Mouse (Mus musculus) gastrocnemius, adult 2 months (tissue): Measurements from ENCODE around the gene Ifitm5. TPM values are rescaled to one million over a fixed set of nuclear protein-coding genes. Genes with fewer than 3 reads are reported as not detected.

Source experiments
- DNase-seq: peaks from one replicate; pipeline ENCODE4 v3.0.0; 2022
- H3K27ac ChIP-seq: fragments of 200-600 bp; 2 replicates; pipeline ENCODE4 v1.8.1; 2022; ENCODE audit warnings: mild to moderate bottlenecking
- H3K4me3 ChIP-seq: fragments of 200-600 bp; 2 replicates; pipeline ENCODE4 v1.8.1; 2022; ENCODE audit warnings: mild to moderate bottlenecking, moderate library complexity
- CTCF ChIP-seq: fragments of 200-600 bp; IDR thresholded peaks from 2 replicates; pipeline ENCODE4 v1.8.1; 2022; ENCODE audit warnings: antibody characterized with exemption, mild to moderate bottlenecking, moderate library complexity
- intact Hi-C: fragments of 180-260 bp; cut with DNase I; formaldehyde crosslinking; loops from one replicate; pipeline ENCODE4 v1.15.1; 2025
- total RNA-seq, 2 experiments: library from RNA; stranded (reverse); gene quantifications; 2 replicates each; pipeline ENCODE4 v1.2.3; 2021

Ifitm5 gene
- total RNA-seq, 2 experiments from 2014 or later, result 0.33 TPM; not detected in 1

DNA sequence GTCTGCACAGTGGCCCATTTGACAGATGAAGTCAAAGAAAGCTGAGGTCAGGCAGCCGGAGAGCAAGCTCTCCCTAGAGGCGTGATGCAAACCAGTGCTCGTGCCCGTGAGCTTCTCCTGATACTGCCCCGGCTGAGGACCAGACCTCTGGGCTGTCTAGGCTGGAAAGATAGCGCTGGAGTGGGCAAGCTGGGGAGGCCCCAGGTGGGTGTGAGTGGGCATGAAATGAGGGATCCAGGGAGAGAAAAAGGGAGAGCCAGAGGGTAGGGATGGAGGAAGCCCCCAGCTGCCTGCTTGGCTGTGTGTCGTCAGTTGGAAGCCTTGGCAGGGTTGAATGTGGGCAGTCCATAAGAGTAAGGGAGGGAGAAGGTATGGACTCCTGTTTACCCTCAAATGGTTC is 5.9 kb downstream of the Ifitm5 start:
- intact Hi-C loops, result no loop called here
- H3K4me3 ChIP-seq, result no peak overlapping the region
- TF ChIP-seq CTCF, result no peak
- DNase-seq, result no peak
- peak overlapping the region; percentile 97; the same call in 1 of the 2 replicates for H3K27ac ChIP-seq

GRCm38 (mm10) chr7:140943356-140943755 is 6.7 kb downstream of the Ifitm5 start:
- no peak for TF ChIP-seq CTCF
- Histone ChIP-seq H3K4me3 (peak overlapping the region; percentile 80; the same call in 1 of the 2 replicates), H3K27ac (peak overlapping the region; percentile 97)
- no peak for DNase-seq
- intact Hi-C loops, result no loop called here

DNA sequence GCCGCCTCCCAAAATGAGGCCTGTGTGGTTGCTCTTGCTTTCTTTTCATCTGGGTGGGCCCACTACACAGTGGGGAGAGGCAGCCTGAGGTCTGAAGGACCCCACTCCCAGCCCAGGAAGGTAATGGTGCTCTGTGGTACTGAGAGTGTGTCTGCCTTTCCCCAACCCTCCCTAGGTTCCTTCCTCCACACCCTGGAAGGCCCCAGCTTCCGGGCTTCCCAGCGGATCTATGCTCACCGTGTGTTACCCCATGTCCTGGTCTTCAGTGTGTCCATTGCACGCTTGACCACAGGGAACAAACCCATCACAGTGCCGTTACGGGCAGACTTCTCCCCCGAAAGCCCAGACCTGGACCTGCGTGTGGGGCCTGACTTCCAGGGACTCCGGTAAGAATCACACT is 7.3 kb downstream of the Ifitm5 start:
- no peak for TF ChIP-seq CTCF
- H3K4me3 ChIP-seq, result peak overlapping the region; percentile 80
- no peak for DNase-seq
- intact Hi-C loops, result no loop called here
- peak overlapping the region; percentile 97 for H3K27ac ChIP-seq

DNA sequence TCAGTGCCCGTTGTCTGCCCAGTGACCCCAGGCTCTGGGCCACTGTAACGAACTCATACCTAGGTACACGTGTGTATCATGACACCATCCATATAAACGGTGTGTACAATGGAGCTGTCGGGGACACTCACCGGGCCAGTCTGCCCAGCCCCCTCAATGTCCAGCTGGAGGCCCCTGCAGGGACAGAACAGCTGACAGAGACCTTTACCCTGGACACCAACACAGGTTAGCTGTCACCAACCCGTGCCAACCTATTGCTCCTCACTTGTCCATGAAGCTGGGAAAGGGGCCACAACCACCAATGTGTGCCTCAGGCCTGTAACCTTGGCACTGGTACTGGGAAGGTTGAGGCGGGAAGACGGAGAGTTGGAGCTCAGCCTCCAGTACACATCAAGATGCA is 7.8 kb downstream of the Ifitm5 start:
- intact Hi-C loops, result no loop called here
- TF ChIP-seq CTCF, result no peak

DNA sequence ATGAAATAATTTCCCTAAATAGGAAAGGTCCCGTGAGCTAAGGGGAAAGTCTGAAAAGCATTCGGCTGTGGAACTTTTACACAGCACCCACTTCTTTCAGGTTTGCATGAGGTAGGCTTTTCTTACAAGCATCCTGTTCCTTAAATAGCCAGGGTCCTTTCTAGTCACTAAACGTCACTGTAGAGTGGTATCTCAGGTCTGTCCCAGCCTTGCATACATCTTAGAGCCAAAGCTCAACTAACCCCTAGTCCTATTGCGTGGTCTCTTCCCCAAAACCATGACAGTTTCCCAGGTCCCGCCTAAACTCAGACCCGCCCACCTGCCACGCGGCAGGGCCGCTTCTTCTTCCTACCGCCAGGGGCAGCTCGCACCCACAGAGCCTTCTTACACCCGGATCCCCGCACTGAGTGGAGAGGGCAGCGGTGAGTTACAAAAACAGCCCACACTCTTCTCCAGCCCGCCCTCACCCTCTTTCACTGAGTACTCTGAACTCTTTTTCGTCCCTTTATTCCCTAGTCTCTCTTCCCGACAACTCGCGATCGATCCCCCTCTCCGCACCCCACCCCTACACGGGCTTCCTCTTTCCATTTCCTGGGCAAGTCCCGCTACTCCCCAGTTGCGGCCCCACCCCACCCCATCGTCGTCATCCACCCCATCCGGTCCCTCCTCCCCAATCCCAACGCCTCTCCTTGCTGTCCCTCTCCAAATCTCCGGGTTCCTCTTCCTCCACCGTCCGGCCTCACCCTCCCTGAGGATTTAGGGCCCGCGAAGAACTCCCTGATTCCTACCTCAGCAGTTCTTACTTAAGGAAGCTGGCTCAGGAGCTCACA is 8.7 kb downstream of the Ifitm5 start, which contains the start of gene Pgghg:
Gene Pgghg, plus strand, starts transcription at position 170 of the 830 bp plus-strand sequence.
- H3K4me3 ChIP-seq, result peak within 1 kb of the TSS; percentile 80
- H3K27ac ChIP-seq, result peak within 1 kb of the TSS; percentile 97
- DNase-seq, result peak; percentile 92
- peak; percentile 91 for TF ChIP-seq CTCF
- intact Hi-C loops, result loop anchor here (2.0 kb wide), 1 partner anchor 69 kb away; the partner anchor contains the start of gene Ifitm3

More for the DNA sequence above, 7.8 kb downstream of the Ifitm5 start:
- peak overlapping the region; percentile 80 for H3K4me3 ChIP-seq
- H3K27ac ChIP-seq, result peak overlapping the region; percentile 97
- DNase-seq, result no peak

DNA sequence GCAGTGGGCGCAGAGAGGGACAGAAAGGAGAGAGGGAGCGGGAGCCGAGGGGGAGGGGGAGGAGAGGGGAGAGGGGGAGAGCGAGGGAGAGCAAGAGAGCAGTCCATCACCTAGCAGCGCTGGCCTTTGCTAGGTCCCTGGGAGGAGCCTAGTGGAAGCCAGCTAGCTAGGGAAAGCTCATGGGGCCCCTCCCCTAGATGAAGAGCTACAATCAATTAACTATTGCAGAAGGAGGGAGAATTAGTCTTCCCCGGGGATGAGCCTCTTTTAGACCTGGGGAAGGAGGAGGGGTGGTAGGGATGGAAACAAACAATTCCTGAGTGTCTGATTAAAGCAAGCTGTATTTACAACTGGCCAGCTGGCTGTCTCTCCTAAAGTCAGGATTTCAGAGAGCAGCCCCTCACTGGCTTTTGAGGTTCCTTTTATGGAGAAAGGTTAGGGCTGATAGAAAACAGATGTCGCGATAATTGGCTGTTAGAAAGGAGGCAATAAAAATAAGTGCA is 10.4 kb downstream of the Ifitm5 start:
- intact Hi-C loops, result loop anchor here (2.0 kb wide), 1 partner anchor 71 kb away; the partner anchor contains the start of gene Ifitm3
- DNase-seq, result peak; percentile 56
- H3K4me3 ChIP-seq, result no peak overlapping the region
- TF ChIP-seq CTCF, result no peak
- H3K27ac ChIP-seq, result peak overlapping the region; percentile 97

DNA sequence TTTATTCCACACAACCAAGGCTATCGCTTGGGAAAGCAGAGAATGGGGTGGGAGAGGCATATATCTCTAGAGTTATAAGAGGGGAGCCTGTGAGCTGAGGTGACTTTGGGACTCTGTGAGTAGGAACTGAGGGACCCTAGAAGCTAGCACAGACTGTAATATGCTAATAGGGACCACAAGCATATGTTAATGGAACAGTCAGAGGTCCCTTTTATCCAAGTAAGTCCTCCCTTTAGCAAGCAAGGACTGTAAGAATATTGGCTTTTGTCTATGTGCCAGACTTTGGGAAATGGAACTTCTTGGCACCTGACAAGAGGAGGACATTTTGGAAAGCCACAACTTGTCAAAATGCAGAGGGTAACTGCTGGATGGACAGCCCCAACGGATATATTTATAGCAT is 11.2 kb downstream of the Ifitm5 start:
- intact Hi-C loops, result no loop called here
- Histone ChIP-seq H3K4me3 (no peak overlapping the region), H3K27ac (peak overlapping the region; percentile 97; the same call in 1 of the 2 replicates)
- no peak for DNase-seq
- no peak for TF ChIP-seq CTCF

DNA sequence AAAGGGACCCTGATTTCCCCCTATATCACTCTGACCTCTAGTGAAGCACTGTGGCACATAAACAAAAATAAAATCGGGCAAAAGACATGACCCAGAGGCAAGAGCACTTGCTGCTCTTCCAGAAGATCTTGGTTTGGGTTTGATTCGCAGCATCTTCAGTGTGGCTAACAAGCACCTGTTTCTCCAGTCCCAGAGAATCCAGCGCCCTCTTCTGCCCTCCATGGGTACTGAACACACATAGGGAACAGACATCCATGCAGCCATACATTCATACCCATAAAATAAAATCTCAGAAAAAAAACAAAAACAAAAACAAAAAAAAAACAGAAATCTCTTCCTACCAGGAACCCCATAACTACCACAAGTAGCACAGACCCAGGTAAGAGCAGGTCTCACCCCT is 11.7 kb downstream of the Ifitm5 start:
- peak; percentile 17; the same call in 1 of the 2 replicates for TF ChIP-seq CTCF
- Histone ChIP-seq H3K4me3 (no peak overlapping the region), H3K27ac (no peak overlapping the region)
- intact Hi-C loops, result no loop called here
- DNase-seq, result no peak

GRCm38 (mm10) chr7:140927181-140927580 is 22.9 kb downstream of the Ifitm5 start:
- DNase-seq, result no peak
- no peak overlapping the region for H3K4me3 ChIP-seq
- intact Hi-C loops, result no loop called here
- no peak for TF ChIP-seq CTCF
- H3K27ac ChIP-seq, result no peak overlapping the region

DNA sequence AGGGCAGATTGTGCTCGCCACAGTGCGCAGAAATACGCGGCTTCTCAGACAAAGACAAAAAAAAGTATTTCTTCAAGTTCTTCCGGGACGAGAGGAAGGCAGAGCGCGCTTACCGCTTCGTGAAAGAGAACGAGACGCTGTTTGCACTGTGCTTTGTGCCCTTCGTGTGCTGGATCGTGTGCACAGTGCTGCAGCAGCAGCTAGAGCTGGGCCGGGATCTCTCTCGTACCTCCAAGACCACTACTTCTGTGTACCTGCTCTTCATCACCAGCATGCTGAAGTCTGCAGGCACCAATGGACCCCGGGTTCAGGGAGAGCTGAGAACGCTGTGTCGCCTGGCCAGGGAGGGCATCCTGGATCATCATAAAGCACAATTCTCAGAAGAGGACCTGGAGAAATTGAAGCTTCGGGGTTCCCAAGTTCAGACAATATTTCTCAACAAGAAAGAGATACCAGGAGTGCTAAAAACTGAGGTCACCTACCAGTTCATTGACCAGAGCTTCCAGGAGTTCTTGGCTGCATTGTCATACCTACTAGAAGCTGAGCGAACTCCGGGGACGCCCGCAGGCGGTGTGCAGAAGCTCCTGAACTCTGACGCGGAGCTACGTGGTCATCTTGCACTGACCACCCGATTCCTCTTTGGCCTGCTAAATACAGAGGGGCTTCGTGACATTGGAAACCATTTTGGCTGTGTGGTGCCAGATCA is 26.9 kb downstream of the Ifitm5 start:
- intact Hi-C loops, result no loop called here
- Histone ChIP-seq H3K4me3 (peak overlapping the region; percentile 62), H3K27ac (no peak overlapping the region)
- no peak for TF ChIP-seq CTCF
- no peak for DNase-seq

DNA sequence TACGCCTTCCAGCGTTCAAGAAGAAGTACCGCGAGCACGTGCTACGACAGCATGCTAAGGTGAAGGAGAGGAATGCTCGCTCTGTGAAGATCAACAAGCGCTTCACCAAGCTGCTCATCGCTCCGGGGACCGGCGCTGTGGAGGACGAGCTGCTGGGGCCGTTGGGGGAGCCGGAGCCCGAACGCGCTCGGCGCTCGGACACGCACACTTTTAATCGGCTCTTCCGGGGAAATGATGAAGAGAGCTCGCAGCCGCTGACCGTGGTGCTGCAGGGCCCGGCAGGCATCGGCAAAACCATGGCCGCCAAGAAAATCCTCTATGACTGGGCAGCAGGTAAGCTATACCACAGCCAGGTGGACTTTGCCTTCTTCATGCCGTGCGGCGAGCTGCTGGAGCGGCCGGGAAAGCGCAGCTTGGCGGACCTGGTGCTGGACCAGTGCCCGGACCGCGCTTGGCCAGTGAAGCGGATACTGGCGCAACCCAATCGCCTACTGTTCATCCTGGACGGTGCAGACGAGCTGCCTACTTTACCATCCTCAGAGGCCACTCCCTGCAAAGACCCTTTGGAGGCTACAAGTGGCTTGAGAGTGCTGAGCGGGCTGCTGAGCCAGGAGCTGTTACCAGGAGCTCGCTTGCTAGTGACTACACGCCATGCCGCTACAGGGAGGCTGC is 27.6 kb downstream of the Ifitm5 start:
- TF ChIP-seq CTCF, result no peak
- intact Hi-C loops, result no loop called here
- Histone ChIP-seq H3K4me3 (peak overlapping the region; percentile 62), H3K27ac (no peak overlapping the region)
- peak; percentile 81 for DNase-seq

GRCm38 (mm10) chr7:140921225-140921975 is 28.7 kb downstream of the Ifitm5 start:
- no peak overlapping the region for H3K27ac ChIP-seq
- intact Hi-C loops, result no loop called here
- no peak for TF ChIP-seq CTCF
- H3K4me3 ChIP-seq, result no peak overlapping the region
- DNase-seq, result no peak
